Mouse (Mus musculus) limb, embryonic 12.5 days (tissue): ENCODE data around the gene Lad1. TPM values are rescaled to one million over a fixed set of nuclear protein-coding genes. Genes with fewer than 3 reads are reported as not detected.
A peak's percentile ranks its signal among the peaks of the same experiment; 100 is the strongest.

ENCODE experiments used
- ATAC-seq: fragments of 200-750 bp; cut with Nextera tagmentation; 2 replicates; pipeline ENCODE4 v1.8.0; 2017; ENCODE audit warnings: low read depth, moderate TSS enrichment; ENCODE audit not compliant: insufficient number of reproducible peaks, insufficient read depth, low FRiP score, low TSS enrichment
- H3K27ac ChIP-seq: fragments of 300-500 bp; sonication (generic); 2 replicates; pipeline ENCODE4 v1.5.1; 2016; ENCODE audit warnings: mild to moderate bottlenecking, moderate library complexity
- H3K27me3 ChIP-seq: fragments of 300-500 bp; sonication (generic); 2 replicates; pipeline ENCODE4 v1.6.1; 2016; ENCODE audit warnings: mild to moderate bottlenecking, moderate library complexity
- H3K36me3 ChIP-seq: fragments of 300-500 bp; sonication (generic); 2 replicates; pipeline ENCODE4 v1.6.1; 2016; ENCODE audit warnings: mild to moderate bottlenecking, moderate library complexity
- H3K4me1 ChIP-seq: fragments of 300-500 bp; sonication (generic); replicated peaks from 2 replicates; pipeline ENCODE4 v1.6.1; 2016
- H3K4me2 ChIP-seq: fragments of 300-500 bp; sonication (generic); 2 replicates; pipeline ENCODE4 v1.6.1; 2016; ENCODE audit warnings: mild to moderate bottlenecking, moderate library complexity
- H3K4me3 ChIP-seq: fragments of 300-500 bp; sonication (generic); replicated peaks from 2 replicates; pipeline ENCODE4 v1.5.1; 2016; ENCODE audit warnings: mild to moderate bottlenecking
- H3K9ac ChIP-seq: fragments of 300-500 bp; sonication (generic); replicated peaks from 2 replicates; pipeline ENCODE4 v1.6.1; 2016; ENCODE audit warnings: mild to moderate bottlenecking, moderate library complexity
- H3K9me3 ChIP-seq: fragments of 300-500 bp; sonication (generic); 2 replicates; pipeline ENCODE4 v1.6.1; 2016; ENCODE audit warnings: mild to moderate bottlenecking, moderate library complexity
- WGBS: fragments of 180-500 bp; shearing (Covaris S2); methylation state at CpG from one replicate; pipeline ENCODE4 v1.1.7; 2016; 5-methylcytosine and 5-hydroxymethylcytosine counted together
- polyA plus RNA-seq: library from polyadenylated mRNA; unstranded; fragments of >200 nt; fragmentation: Nextera tagmentation; extraction: Ambion mirVana; gene quantifications from 2 replicates; pipeline ENCODE4 v1.2.1, GENCODE M21; 2016

Gene Lad1
- polyA plus RNA-seq, 1 experiment from 2014 or later: 5.3 TPM

GRCm38 (mm10) chr1:135788708-135789107 lies 29.7 kb upstream of the Lad1 start:
- no peak overlapping the region for H3K27ac ChIP-seq
- WGBS: 31% methylated on average over 10 of the region's 10 CpGs
- H3K4me3 ChIP-seq: no peak overlapping the region
- peaks cover 13% of the 10 kb centered on the region for H3K27me3 ChIP-seq
- H3K4me1 ChIP-seq: peaks cover 4% of the 10 kb centered on the region
- no peak for ATAC-seq
- H3K9ac ChIP-seq: no peak overlapping the region
- H3K36me3 ChIP-seq: no peaks in the 10 kb centered on the region
- 0 out of 2 replicates have a peak overlapping the region, but pooled peaks have one; percentile 27 for H3K4me2 ChIP-seq
- no peaks in the 10 kb centered on the region for H3K9me3 ChIP-seq

- Histone ChIP-seq H3K4me1 (peaks cover 14% of the 10 kb centered on the region), H3K4me3 (no peak overlapping the region), H3K9ac (no peak overlapping the region), H3K27ac (no peak overlapping the region), H3K4me2 (no peak overlapping the region), H3K27me3 (peaks cover 24% of the 10 kb centered on the region), H3K9me3 (no peaks in the 10 kb centered on the region), H3K36me3 (no peaks in the 10 kb centered on the region)
- ATAC-seq: no peak
- 9% methylated on average over 5 of the region's 5 CpGs for WGBS
Measured at GRCm38 (mm10) chr1:135789815-135790214, 28.6 kb upstream of the Lad1 start.

GRCm38 (mm10) chr1:135792143-135792939 lies 26.1 kb upstream of the Lad1 start:
- H3K27me3 ChIP-seq: peaks cover 35% of the 10 kb centered on the region
- H3K36me3 ChIP-seq: no peaks in the 10 kb centered on the region
- H3K9ac ChIP-seq: no peak overlapping the region
- H3K4me1 ChIP-seq: peaks cover 15% of the 10 kb centered on the region
- 67% methylated on average over 13 of the region's 13 CpGs for WGBS
- H3K27ac ChIP-seq: no peak overlapping the region
- no peak for ATAC-seq
- H3K4me3 ChIP-seq: no peak overlapping the region
- H3K9me3 ChIP-seq: no peaks in the 10 kb centered on the region
- H3K4me2 ChIP-seq: no peak overlapping the region

GRCm38 (mm10) chr1:135793370-135794215 lies 24.8 kb upstream of the Lad1 start:
- peak overlapping the region; percentile 50 for H3K4me2 ChIP-seq
- WGBS: 13% methylated on average over 27 of the region's 27 CpGs
- H3K27ac ChIP-seq: no peak overlapping the region
- no peaks in the 10 kb centered on the region for H3K9me3 ChIP-seq
- no peaks in the 10 kb centered on the region for H3K36me3 ChIP-seq
- peaks cover 35% of the 10 kb centered on the region for H3K27me3 ChIP-seq
- peak; percentile 24; the same call in 1 of the 2 replicates for ATAC-seq
- H3K9ac ChIP-seq: no peak overlapping the region
- H3K4me3 ChIP-seq: peak overlapping the region; percentile 26
- H3K4me1 ChIP-seq: peaks cover 15% of the 10 kb centered on the region

GRCm38 (mm10) chr1:135794216-135795134 lies 23.9 kb upstream of the Lad1 start:
- H3K36me3 ChIP-seq: no peaks in the 10 kb centered on the region
- H3K27me3 ChIP-seq: peaks cover 35% of the 10 kb centered on the region
- peaks cover 24% of the 10 kb centered on the region for H3K4me1 ChIP-seq
- 31% methylated on average over 20 of the region's 20 CpGs for WGBS
- H3K9ac ChIP-seq: no peak overlapping the region
- ATAC-seq: peak; percentile 45; the same call in 1 of the 2 replicates
- H3K9me3 ChIP-seq: no peaks in the 10 kb centered on the region
- H3K4me2 ChIP-seq: peak overlapping the region; percentile 50
- H3K27ac ChIP-seq: no peak overlapping the region
- peak overlapping the region; percentile 26; the same call in 1 of the 2 replicates for H3K4me3 ChIP-seq

- no peaks in the 10 kb centered on the region for H3K9me3 ChIP-seq
- H3K9ac ChIP-seq: no peak overlapping the region
- H3K4me1 ChIP-seq: peaks cover 38% of the 10 kb centered on the region
- no peak overlapping the region for H3K4me2 ChIP-seq
- peaks cover 24% of the 10 kb centered on the region for H3K27me3 ChIP-seq
- H3K36me3 ChIP-seq: no peaks in the 10 kb centered on the region
- 0 out of 2 replicates have a peak overlapping the region, but pooled peaks have one; percentile 37 for H3K27ac ChIP-seq
- 79% methylated on average over 1 of the region's 1 CpGs for WGBS
- no peak for ATAC-seq
- no peak overlapping the region for H3K4me3 ChIP-seq
Measured at GRCm38 (mm10) chr1:135798492-135798891, 19.9 kb upstream of the Lad1 start.

GRCm38 (mm10) chr1:135799109-135799627 lies 19.2 kb upstream of the Lad1 start:
- Histone ChIP-seq H3K4me2 (no peak overlapping the region), H3K27me3 (peaks cover 18% of the 10 kb centered on the region), H3K36me3 (no peaks in the 10 kb centered on the region), H3K9ac (no peak overlapping the region), H3K27ac (peak overlapping the region; percentile 37; the same call in 1 of the 2 replicates), H3K4me1 (peaks cover 31% of the 10 kb centered on the region), H3K9me3 (no peaks in the 10 kb centered on the region), H3K4me3 (no peak overlapping the region)
- 39% methylated on average over 8 of the region's 8 CpGs for WGBS
- peak; percentile 17; the same call in 1 of the 2 replicates for ATAC-seq

- H3K4me3 ChIP-seq: no peak overlapping the region
- H3K9me3 ChIP-seq: no peaks in the 10 kb centered on the region
- ATAC-seq: peak; percentile 29; the same call in 1 of the 2 replicates
- 0 out of 2 replicates have a peak, but pooled peaks cover 6% of the 10 kb centered on the region for H3K27me3 ChIP-seq
- peaks cover 24% of the 10 kb centered on the region for H3K4me1 ChIP-seq
- 39% methylated on average over 8 of the region's 8 CpGs for WGBS
- H3K4me2 ChIP-seq: no peak overlapping the region
- H3K27ac ChIP-seq: 0 out of 2 replicates have a peak overlapping the region, but pooled peaks have one; percentile 35
- no peaks in the 10 kb centered on the region for H3K36me3 ChIP-seq
- H3K9ac ChIP-seq: no peak overlapping the region; the same call in 1 of the 2 replicates
Measured at GRCm38 (mm10) chr1:135800192-135800950, 18.0 kb upstream of the Lad1 start.

GRCm38 (mm10) chr1:135807546-135807945 lies 10.9 kb upstream of the Lad1 start:
- no peak for ATAC-seq
- Histone ChIP-seq H3K4me3 (no peak overlapping the region), H3K27me3 (peaks cover 16% of the 10 kb centered on the region), H3K27ac (no peak overlapping the region), H3K9me3 (no peaks in the 10 kb centered on the region), H3K36me3 (no peaks in the 10 kb centered on the region), H3K9ac (no peak overlapping the region), H3K4me1 (peaks cover 9% of the 10 kb centered on the region), H3K4me2 (no peak overlapping the region)
- WGBS: 14% methylated on average over 10 of the region's 10 CpGs

GRCm38 (mm10) chr1:135810180-135810579 lies 8.2 kb upstream of the Lad1 start:
- no peak overlapping the region for H3K27ac ChIP-seq
- ATAC-seq: no peak
- H3K4me3 ChIP-seq: no peak overlapping the region
- peaks cover 9% of the 10 kb centered on the region for H3K4me1 ChIP-seq
- WGBS: 45% methylated on average over 2 of the region's 2 CpGs
- H3K4me2 ChIP-seq: no peak overlapping the region
- H3K9ac ChIP-seq: no peak overlapping the region
- H3K27me3 ChIP-seq: peaks cover 16% of the 10 kb centered on the region
- no peaks in the 10 kb centered on the region for H3K9me3 ChIP-seq
- no peaks in the 10 kb centered on the region for H3K36me3 ChIP-seq
